Mouse (Mus musculus) liver, adult 2 months (tissue): Measurements from ENCODE around the gene Spred2. TPM values are rescaled to one million over a fixed set of nuclear protein-coding genes. Genes with fewer than 3 reads are reported as not detected.
A peak's percentile ranks its signal among the peaks of the same experiment; 100 is the strongest.

Experiments used
- DNase-seq: peaks from one replicate; pipeline ENCODE4 v3.0.0-alpha.2; 2011; ENCODE audit warnings: low read depth, low spot score; ENCODE audit errors: extremely low read depth
- H3K27ac ChIP-seq: fragments of 200-500 bp; replicated peaks from 2 replicates; pipeline ENCODE4 v1.5.1; 2012; ENCODE audit warnings: low read depth, mild to moderate bottlenecking, control low read depth, inconsistent platforms, low read length; ENCODE audit not compliant: insufficient read depth
- H3K27me3 ChIP-seq: fragments of 200-500 bp; 2 replicates; pipeline ENCODE4 v1.6.1; 2012; ENCODE audit warnings: mild to moderate bottlenecking, moderate library complexity, low read length, inconsistent platforms; ENCODE audit not compliant: control insufficient read depth, insufficient read depth
- H3K36me3 ChIP-seq: fragments of 200-500 bp; 2 replicates; pipeline ENCODE4 v1.6.1; 2012; ENCODE audit warnings: low read length, inconsistent platforms; ENCODE audit not compliant: control insufficient read depth, insufficient read depth
- H3K4me1 ChIP-seq: fragments of 200-500 bp; 2 replicates; pipeline ENCODE4 v1.6.1; 2011; ENCODE audit warnings: low read length; ENCODE audit not compliant: control insufficient read depth, insufficient read depth
- H3K4me3 ChIP-seq: fragments of 200-500 bp; 2 replicates; pipeline ENCODE4 v1.5.1; 2011; ENCODE audit warnings: low read depth, mild to moderate bottlenecking, control low read depth, low read length, moderate library complexity; ENCODE audit not compliant: insufficient read depth
- H3K79me2 ChIP-seq: fragments of 200-500 bp; 2 replicates; pipeline ENCODE4 v1.6.1; 2012; ENCODE audit warnings: inconsistent platforms, mild to moderate bottlenecking, low read length, moderate library complexity; ENCODE audit not compliant: control insufficient read depth, insufficient read depth
- H3K9ac ChIP-seq: fragments of 200-500 bp; 2 replicates; pipeline ENCODE4 v1.6.1; 2012; ENCODE audit warnings: low read depth, mild to moderate bottlenecking, control low read depth, inconsistent platforms, low read length
- CTCF ChIP-seq: fragments of 200-500 bp; IDR thresholded peaks from 2 replicates; pipeline ENCODE4 v1.5.1; 2011; ENCODE audit warnings: low read depth, low read length, control low read depth
- POLR2A ChIP-seq: fragments of 200-500 bp; IDR thresholded peaks from 2 replicates; pipeline ENCODE4 v1.6.1; 2011; ENCODE audit warnings: low read length, control low read depth; ENCODE audit not compliant: insufficient read depth; ENCODE audit errors: extremely low read depth
- WGBS: fragments of 180-500 bp; shearing (Covaris S2); methylation state at CpG from one replicate; pipeline ENCODE4 v1.1.7; 2018; 5-methylcytosine and 5-hydroxymethylcytosine counted together
- polyA plus RNA-seq: library from polyadenylated mRNA; depleted of rRNA; stranded (reverse); fragments of >200 nt; gene quantifications from 2 replicates; pipeline ENCODE4 v1.2.3, GENCODE M21; 2012
- total RNA-seq: library from RNA; depleted of rRNA; stranded (reverse); fragments of >200 nt; gene quantifications from 2 replicates; pipeline ENCODE4 v1.2.3, GENCODE M21; 2014

Spred2 gene
- total and polyA plus RNA-seq, 2 experiments = 3.1 to 5.2 TPM

- Histone ChIP-seq H3K4me1 (peaks cover 24% of the 10 kb centered on the region), H3K27me3 (no peaks in the 10 kb centered on the region), H3K9ac (no peak overlapping the region), H3K79me2 (peaks cover 12% of the 10 kb centered on the region; the same call in 1 of the 2 replicates), H3K27ac (peak overlapping the region; percentile 75), H3K4me3 (no peak overlapping the region), H3K36me3 (no peaks in the 10 kb centered on the region)
- DNase-seq = peak; percentile 40
- TF ChIP-seq CTCF (no peak), POLR2A (no peak)
- 7% methylated on average over 9 of the region's 9 CpGs for WGBS
Measured at GRCm38 (mm10) chr11:19987756-19988091, 63.5 kb downstream of the Spred2 start.

GRCm38 (mm10) chr11:19988224-19988623 lies 64.0 kb downstream of the Spred2 start:
- TF ChIP-seq POLR2A = no peak
- no peak for TF ChIP-seq CTCF
- Histone ChIP-seq H3K4me1 (peaks cover 28% of the 10 kb centered on the region), H3K27me3 (no peaks in the 10 kb centered on the region), H3K27ac (no peak overlapping the region), H3K9ac (no peak overlapping the region), H3K4me3 (no peak overlapping the region), H3K79me2 (peaks cover 10% of the 10 kb centered on the region; the same call in 1 of the 2 replicates), H3K36me3 (no peaks in the 10 kb centered on the region)
- no peak for DNase-seq
- 79% methylated on average over 5 of the region's 5 CpGs for WGBS

- Histone ChIP-seq H3K4me3 (no peak overlapping the region), H3K27ac (no peak overlapping the region), H3K4me1 (peaks cover 30% of the 10 kb centered on the region), H3K27me3 (no peaks in the 10 kb centered on the region), H3K36me3 (no peaks in the 10 kb centered on the region), H3K79me2 (peaks cover 12% of the 10 kb centered on the region; the same call in 1 of the 2 replicates), H3K9ac (no peak overlapping the region)
- WGBS = 86% methylated on average over 6 of the region's 6 CpGs
- DNase-seq = no peak
- TF ChIP-seq CTCF = no peak
- no peak for TF ChIP-seq POLR2A
Measured at GRCm38 (mm10) chr11:19988631-19989030, 64.5 kb downstream of the Spred2 start.

GRCm38 (mm10) chr11:19989141-19989910 lies 65.2 kb downstream of the Spred2 start:
- Histone ChIP-seq H3K9ac (no peak overlapping the region), H3K27me3 (no peaks in the 10 kb centered on the region), H3K36me3 (no peaks in the 10 kb centered on the region), H3K4me1 (peaks cover 32% of the 10 kb centered on the region), H3K4me3 (no peak overlapping the region), H3K79me2 (peaks cover 17% of the 10 kb centered on the region; the same call in 1 of the 2 replicates), H3K27ac (no peak overlapping the region)
- no peak for DNase-seq
- TF ChIP-seq POLR2A (no peak), CTCF (no peak)
- 94% methylated on average over 13 of the region's 13 CpGs for WGBS

GRCm38 (mm10) chr11:19990731-19991130 lies 66.6 kb downstream of the Spred2 start:
- H3K36me3 ChIP-seq = no peaks in the 10 kb centered on the region
- WGBS = 24% methylated on average over 2 of the region's 2 CpGs

More at GRCm38 (mm10) chr11:19990731-19991130, 66.6 kb downstream of the Spred2 start:
- TF ChIP-seq CTCF (no peak), POLR2A (no peak)
- no peak overlapping the region for H3K4me3 ChIP-seq
- peak overlapping the region; percentile 21; the same call in 1 of the 2 replicates for H3K27ac ChIP-seq
- H3K4me1 ChIP-seq = peaks cover 32% of the 10 kb centered on the region
- peaks cover 21% of the 10 kb centered on the region for H3K79me2 ChIP-seq
- peak; percentile 61 for DNase-seq
- no peaks in the 10 kb centered on the region for H3K27me3 ChIP-seq
- H3K9ac ChIP-seq = no peak overlapping the region
